Mouse (Mus musculus) layer of hippocampus, adult 8-10 months (tissue): Measurements from ENCODE around the gene Mlh3. TPM values are rescaled to one million over a fixed set of nuclear protein-coding genes. Genes with fewer than 3 reads are reported as not detected.

Experiments used
- DNase-seq, 2 experiments: peaks; one replicate each; pipeline ENCODE4 v3.0.0; 2022; ENCODE audit warnings: low spot score in 2 of 2
- microRNA-seq, 2 experiments: library from miRNA; unstranded; fragments of <30 nt; microRNA quantifications; one replicate each; pipeline ENCODE4 v1.2.0; 2022
- total RNA-seq, 4 experiments: library from RNA; stranded (reverse); gene quantifications; 2 replicates each; pipeline ENCODE4 v1.2.4; 2022

Gene Mlh3
- total RNA-seq, 4 experiments from 2014 or later, result 17.8 to 23.1 (median 20.5) TPM

DNA sequence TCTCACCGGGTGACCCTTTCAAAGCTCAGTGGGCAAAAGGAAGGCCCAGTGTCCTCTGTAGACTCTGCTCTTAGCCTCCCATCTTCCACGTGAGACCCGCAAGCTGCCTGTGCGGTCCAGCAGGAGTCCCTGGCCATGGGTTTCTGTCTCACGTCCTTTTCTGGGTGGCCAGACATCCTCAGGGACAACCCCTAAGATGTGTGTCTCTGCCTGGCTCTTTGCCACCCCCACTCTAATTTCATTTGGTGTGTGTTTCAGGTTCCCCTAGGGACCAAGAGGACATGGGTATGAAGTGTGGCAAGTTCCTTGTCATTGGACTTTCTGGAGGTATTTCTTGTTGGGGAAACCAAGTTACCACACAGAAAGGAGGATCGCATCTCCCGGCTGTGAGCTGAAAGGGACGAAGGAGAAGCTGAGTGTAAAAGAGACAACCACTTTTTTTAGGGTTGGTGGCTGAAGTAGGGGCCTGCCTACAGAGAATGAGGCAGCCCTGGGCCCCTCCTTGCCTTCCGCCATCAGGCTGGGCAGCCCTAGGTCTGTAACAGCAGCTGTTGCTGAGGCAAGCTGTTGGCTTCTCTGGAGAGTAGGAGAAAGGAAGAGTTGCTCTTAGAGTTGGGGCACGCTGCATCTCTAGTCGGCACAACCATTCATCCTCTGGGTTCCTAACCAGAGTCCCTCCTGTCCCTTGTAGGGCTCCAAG, 76.3 kb downstream of the Mlh3 start:
- DNase-seq, result no peak

DNA sequence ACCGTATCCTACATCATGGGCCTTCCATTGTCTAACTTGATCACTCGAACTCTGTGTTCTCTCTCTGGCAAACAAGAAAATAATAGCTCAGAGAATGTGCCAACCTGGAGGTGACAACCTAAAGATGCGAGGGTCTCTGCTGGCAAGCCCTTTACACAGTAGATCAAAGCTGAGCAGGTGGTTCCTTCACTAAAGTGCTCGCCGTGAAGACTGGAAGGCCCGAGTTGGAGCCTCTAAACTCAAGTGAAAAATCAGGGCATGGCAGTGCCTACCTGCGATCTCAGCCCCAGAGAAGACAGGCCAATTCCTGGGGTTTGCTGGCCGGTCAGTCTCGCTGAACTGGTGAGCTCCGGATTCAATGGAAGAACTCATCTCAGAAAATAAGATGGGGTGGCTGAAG, 77.3 kb downstream of the Mlh3 start:
- DNase-seq, result no peak

DNA sequence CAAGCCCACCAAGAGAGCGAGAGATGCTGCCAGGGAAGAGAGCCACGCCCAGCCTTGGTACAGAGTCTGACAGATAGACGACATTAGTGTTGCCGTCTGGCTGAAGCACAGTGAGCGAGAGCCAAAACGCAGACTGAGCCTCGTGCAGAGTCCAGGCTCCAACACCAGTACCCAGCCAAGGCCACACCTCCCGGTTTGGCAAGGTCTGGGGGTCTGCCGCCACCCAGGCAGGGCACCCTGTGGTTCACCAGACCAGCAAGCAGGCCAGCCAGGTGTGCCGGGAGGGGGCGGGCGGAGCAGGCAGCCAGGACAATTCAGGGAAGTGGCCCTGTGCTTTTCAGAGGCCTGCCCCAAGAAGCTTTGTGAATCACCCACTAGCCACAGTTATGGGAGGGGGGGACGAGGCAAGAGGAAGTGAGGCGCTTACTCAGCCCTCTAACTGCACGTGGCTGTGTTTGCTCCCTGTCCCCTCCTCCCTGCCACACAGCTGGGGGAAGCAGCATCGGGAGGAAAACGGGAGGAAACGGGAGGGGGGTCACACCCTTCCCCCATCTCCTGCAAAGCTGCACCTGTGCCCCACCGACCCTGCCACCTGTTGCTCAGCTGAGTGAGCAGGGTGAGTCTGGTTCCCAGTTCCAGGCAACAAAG, 77.8 kb downstream of the Mlh3 start:
- no peak for DNase-seq

DNA sequence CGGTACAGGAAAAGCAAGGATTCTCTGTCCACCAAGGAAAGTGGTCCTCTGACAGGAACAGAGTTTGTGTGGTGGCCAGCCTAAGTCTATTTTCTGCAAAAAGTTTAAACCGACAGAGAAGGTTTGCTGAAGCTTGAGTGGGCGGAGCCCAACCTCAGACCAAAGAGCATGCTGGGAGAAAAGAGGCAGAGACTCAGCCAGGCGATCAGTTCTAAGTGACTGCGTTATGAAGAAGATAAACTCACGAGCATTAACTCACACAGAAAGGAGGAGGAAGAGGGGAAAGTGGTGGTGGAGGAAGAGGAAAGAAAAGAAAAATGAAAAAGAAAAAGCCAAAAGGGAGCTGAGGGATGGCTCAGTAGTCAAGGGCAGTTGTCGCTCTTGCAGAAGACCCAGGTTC, 80.1 kb downstream of the Mlh3 start:
- no peak for DNase-seq

DNA sequence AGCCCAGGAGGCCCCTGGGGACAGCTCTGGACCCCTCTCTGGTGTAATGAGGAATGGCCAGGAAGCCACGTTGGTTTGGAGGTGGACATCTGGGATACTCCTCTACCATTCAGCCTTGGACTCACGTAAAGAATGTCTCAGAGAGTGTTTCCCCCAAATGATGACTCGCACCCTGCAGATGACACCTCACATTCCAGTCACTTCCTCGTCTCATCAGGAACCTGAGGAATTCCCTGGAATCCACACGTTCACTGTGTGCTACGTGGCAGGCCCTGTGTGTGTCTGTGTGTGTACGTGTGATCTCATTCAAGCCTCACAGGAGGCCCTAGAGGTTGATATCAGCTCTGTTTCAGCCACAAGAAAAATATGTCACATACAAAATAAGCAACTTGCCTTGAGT, 84.0 kb downstream of the Mlh3 start:
- no peak for DNase-seq

DNA sequence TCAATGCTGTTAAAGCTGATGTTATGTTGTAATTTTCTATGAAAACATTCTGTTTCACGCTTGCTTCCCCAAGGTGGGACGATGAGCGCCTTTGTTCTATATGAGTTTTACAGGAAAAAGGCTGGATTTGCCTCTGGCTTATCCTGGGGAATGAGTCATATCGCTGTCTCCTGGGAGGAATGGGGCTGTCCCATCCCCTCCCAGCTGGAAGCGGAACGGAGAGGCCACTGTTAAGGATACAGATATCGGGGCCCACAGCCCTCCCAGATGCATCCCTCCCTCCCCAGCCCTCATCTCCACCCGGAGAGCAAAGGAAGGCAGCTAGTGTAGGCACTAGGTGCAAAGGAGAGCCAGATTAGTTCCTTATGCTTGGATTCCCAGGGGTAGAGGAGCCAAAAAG, 84.6 kb downstream of the Mlh3 start:
- DNase-seq, result no peak

Small RNA genes within 50 kb of the gene (microRNA-seq; reads per million reads assigned to microRNA genes)
- gene Mir6938, result 0.32 to 1.0 reads per million in 2 experiments

Other genes with a start within 250 kb of the Mlh3 start
- gene Prox2, start 159.8 kb downstream of the Mlh3 start, total RNA-seq, result 1 to 10 TPM; 2.2 to 3.2 (median 2.6) TPM
- gene Dlst, start 159.8 kb downstream of the Mlh3 start, total RNA-seq, result 100 to 1,000 TPM; 145 to 175 (median 158) TPM
- 10 to 100 TPM; 35.8 to 43.4 (median 39.8) TPM for gene Rps6kl1, start 119.3 kb downstream of the Mlh3 start, total RNA-seq
- 1 to 10 TPM; 4.2 to 6.6 (median 6.1) TPM for gene Pgf, start 92.8 kb downstream of the Mlh3 start, total RNA-seq
- gene Eif2b2, start 51.1 kb downstream of the Mlh3 start, total RNA-seq, result 10 to 100 TPM; 52.0 to 70.8 (median 60.7) TPM
- gene Acyp1, start 17.8 kb upstream of the Mlh3 start, total RNA-seq, result 10 to 100 TPM; 22.7 to 37.1 (median 30.9) TPM
- 1 to 10 TPM; 1.6 to 2.2 (median 1.9) TPM for gene Zc2hc1c, start 18.0 kb upstream of the Mlh3 start, total RNA-seq
- 10 to 100 TPM; 39.8 to 42.3 (median 41.1) TPM for gene Nek9, start 68.8 kb upstream of the Mlh3 start, total RNA-seq
- gene Tmed10, start 104.2 kb upstream of the Mlh3 start, total RNA-seq, result 100 to 1,000 TPM; 154 to 177 (median 170) TPM
- gene Fos, start 203.3 kb upstream of the Mlh3 start, total RNA-seq, result 10 to 100 TPM; 14.4 to 24.7 (median 21.0) TPM